Mouse (Mus musculus) liver, embryonic 13.5 days (tissue): Measurements from ENCODE around the gene Madd. TPM values are rescaled to one million over a fixed set of nuclear protein-coding genes. Genes with fewer than 3 reads are reported as not detected.
A peak's percentile ranks its signal among the peaks of the same experiment; 100 is the strongest.
"Not testable (repeated sequence)": the region's sequence is repeated elsewhere in the genome, so short reads cannot be mapped to it uniquely, and the experiment has no call there.

Source experiments
- ATAC-seq: fragments of 200-750 bp; cut with Nextera tagmentation; 2 replicates; pipeline ENCODE4 v1.8.0; 2017; ENCODE audit warnings: low read depth, mild to moderate bottlenecking, moderate number of reproducible peaks, moderate library complexity
- DNase-seq: peaks from one replicate; pipeline ENCODE4 v3.0.0; 2022
- H3K27ac ChIP-seq: fragments of 300-500 bp; sonication (generic); 2 replicates; pipeline ENCODE4 v1.5.1; 2015; ENCODE audit warnings: moderate library complexity, mild to moderate bottlenecking, inconsistent platforms
- H3K27me3 ChIP-seq: fragments of 300-500 bp; sonication (generic); 2 replicates; pipeline ENCODE4 v1.6.1; 2015; ENCODE audit warnings: mild to moderate bottlenecking, inconsistent platforms
- H3K36me3 ChIP-seq: fragments of 300-500 bp; sonication (generic); 2 replicates; pipeline ENCODE4 v1.6.1; 2015; ENCODE audit warnings: mild to moderate bottlenecking, inconsistent platforms
- H3K4me1 ChIP-seq: fragments of 300-500 bp; sonication (generic); replicated peaks from 2 replicates; pipeline ENCODE4 v1.6.1; 2015; ENCODE audit warnings: inconsistent platforms
- H3K4me2 ChIP-seq: fragments of 300-500 bp; sonication (generic); 2 replicates; pipeline ENCODE4 v1.6.1; 2015; ENCODE audit warnings: inconsistent platforms, mild to moderate bottlenecking, moderate library complexity
- H3K4me3 ChIP-seq: fragments of 300-500 bp; sonication (generic); replicated peaks from 2 replicates; pipeline ENCODE4 v1.5.1; 2015; ENCODE audit warnings: mild to moderate bottlenecking, inconsistent platforms
- H3K9ac ChIP-seq: fragments of 300-500 bp; sonication (generic); 2 replicates; pipeline ENCODE4 v1.6.1; 2015; ENCODE audit warnings: mild to moderate bottlenecking, inconsistent platforms
- H3K9me3 ChIP-seq: fragments of 300-500 bp; sonication (generic); replicated peaks from 2 replicates; pipeline ENCODE4 v1.6.1; 2016; ENCODE audit warnings: inconsistent platforms
- WGBS: fragments of 180-500 bp; shearing (Covaris S2); methylation state at CpG from one replicate; pipeline ENCODE4 v1.1.7; 2015; ENCODE audit not compliant: insufficient replicate concordance; 5-methylcytosine and 5-hydroxymethylcytosine counted together
- polyA plus RNA-seq: library from polyadenylated mRNA; unstranded; fragments of >200 nt; fragmentation: Nextera tagmentation; extraction: Ambion mirVana; gene quantifications from 2 replicates; pipeline ENCODE4 v1.2.1, GENCODE M21; 2015

Gene Madd
- polyA plus RNA-seq, 1 experiment from 2014 or later = 7.4 TPM

GRCm38 (mm10) chr2:91113334-91113733, 70.3 kb downstream of the Madd start:
- Histone ChIP-seq H3K4me3 (no peak overlapping the region), H3K4me2 (peak overlapping the region; percentile 29; the same call in 1 of the 2 replicates), H3K27ac (peak overlapping the region; percentile 6; the same call in 1 of the 2 replicates), H3K36me3 (no peaks in the 10 kb centered on the region), H3K27me3 (no peaks in the 10 kb centered on the region), H3K9ac (0 out of 2 replicates have a peak overlapping the region, but pooled peaks have one; percentile 41), H3K4me1 (peaks cover 51% of the 10 kb centered on the region), H3K9me3 (no peaks in the 10 kb centered on the region)
- 62% methylated on average over 10 of the region's 10 CpGs for WGBS
- ATAC-seq = no peak
- DNase-seq = no peak

- ATAC-seq = no peak
- DNase-seq = no peak
- Histone ChIP-seq H3K4me2 (no peak overlapping the region), H3K4me1 (peaks cover 59% of the 10 kb centered on the region), H3K36me3 (no peaks in the 10 kb centered on the region), H3K27me3 (no peaks in the 10 kb centered on the region), H3K27ac (peak overlapping the region; percentile 11; the same call in 1 of the 2 replicates), H3K4me3 (no peak overlapping the region), H3K9me3 (no peaks in the 10 kb centered on the region), H3K9ac (no peak overlapping the region)
- WGBS = 42% methylated on average over 4 of the region's 4 CpGs
Measured at GRCm38 (mm10) chr2:91112491-91112890, 71.1 kb downstream of the Madd start.

- not testable (repeated sequence) for H3K4me2 ChIP-seq, DNase-seq, H3K4me3 ChIP-seq, H3K9ac ChIP-seq, H3K9me3 ChIP-seq, H3K27ac ChIP-seq, ATAC-seq, H3K36me3 ChIP-seq, H3K27me3 ChIP-seq
- 91% methylated on average over 3 of the region's 3 CpGs for WGBS
- H3K4me1 ChIP-seq = peaks cover 66% of the 10 kb centered on the region
Measured at GRCm38 (mm10) chr2:91111832-91112231, 71.8 kb downstream of the Madd start.

- Histone ChIP-seq H3K4me3 (no peak overlapping the region), H3K9ac (no peak overlapping the region), H3K9me3 (no peaks in the 10 kb centered on the region), H3K27ac (no peak overlapping the region), H3K36me3 (no peaks in the 10 kb centered on the region), H3K27me3 (no peaks in the 10 kb centered on the region), H3K4me2 (no peak overlapping the region), H3K4me1 (peaks cover 77% of the 10 kb centered on the region)
- no peak for DNase-seq
- 78% methylated on average over 6 of the region's 6 CpGs for WGBS
- ATAC-seq = no peak
Measured at GRCm38 (mm10) chr2:91110429-91110828, 73.2 kb downstream of the Madd start.

- no peak for DNase-seq
- 79% methylated on average over 5 of the region's 5 CpGs for WGBS
Measured at GRCm38 (mm10) chr2:91109807-91110385, 73.7 kb downstream of the Madd start.

GRCm38 (mm10) chr2:91109241-91109640, 74.4 kb downstream of the Madd start:
- Histone ChIP-seq H3K9ac (no peak overlapping the region), H3K4me1 (peaks cover 74% of the 10 kb centered on the region), H3K4me3 (no peak overlapping the region), H3K4me2 (no peak overlapping the region), H3K9me3 (no peaks in the 10 kb centered on the region), H3K27ac (no peak overlapping the region), H3K27me3 (no peaks in the 10 kb centered on the region), H3K36me3 (no peaks in the 10 kb centered on the region)
- ATAC-seq (no peak), DNase-seq (no peak)
- WGBS = 79% methylated on average over 5 of the region's 5 CpGs

More at GRCm38 (mm10) chr2:91109807-91110385, 73.7 kb downstream of the Madd start:
- no peak overlapping the region for H3K4me3 ChIP-seq
- no peaks in the 10 kb centered on the region for H3K27me3 ChIP-seq
- no peak overlapping the region for H3K4me2 ChIP-seq
- H3K9ac ChIP-seq = no peak overlapping the region
- H3K36me3 ChIP-seq = no peaks in the 10 kb centered on the region
- peaks cover 77% of the 10 kb centered on the region for H3K4me1 ChIP-seq
- no peak overlapping the region for H3K27ac ChIP-seq
- no peaks in the 10 kb centered on the region for H3K9me3 ChIP-seq
- no peak for ATAC-seq

GRCm38 (mm10) chr2:91108156-91108555, 75.5 kb downstream of the Madd start:
- Histone ChIP-seq H3K27ac (peak overlapping the region; percentile 40; the same call in 1 of the 2 replicates), H3K36me3 (no peaks in the 10 kb centered on the region), H3K4me1 (peaks cover 63% of the 10 kb centered on the region), H3K4me3 (no peak overlapping the region), H3K27me3 (no peaks in the 10 kb centered on the region), H3K9me3 (no peaks in the 10 kb centered on the region), H3K9ac (no peak overlapping the region), H3K4me2 (peak overlapping the region; percentile 16; the same call in 1 of the 2 replicates)
- ATAC-seq (peak; percentile 73), DNase-seq (peak; percentile 31)
- 48% methylated on average over 3 of the region's 3 CpGs for WGBS

GRCm38 (mm10) chr2:91101124-91101740, 82.4 kb downstream of the Madd start:
- Histone ChIP-seq H3K36me3 (no peaks in the 10 kb centered on the region), H3K4me3 (no peak overlapping the region), H3K9me3 (no peaks in the 10 kb centered on the region), H3K9ac (0 out of 2 replicates have a peak overlapping the region, but pooled peaks have one; percentile 16), H3K4me2 (no peak overlapping the region), H3K27me3 (no peaks in the 10 kb centered on the region), H3K27ac (no peak overlapping the region; the same call in 1 of the 2 replicates), H3K4me1 (peaks cover 58% of the 10 kb centered on the region)
- 7% methylated on average over 7 of the region's 7 CpGs for WGBS
- ATAC-seq (peak; percentile 59), DNase-seq (peak; percentile 79)

GRCm38 (mm10) chr2:91098156-91098555, 85.5 kb downstream of the Madd start:
- Histone ChIP-seq H3K27me3 (no peaks in the 10 kb centered on the region), H3K9ac (0 out of 2 replicates have a peak overlapping the region, but pooled peaks have one; percentile 50), H3K4me2 (peak overlapping the region; percentile 45), H3K9me3 (no peaks in the 10 kb centered on the region), H3K4me3 (peak overlapping the region; percentile 41), H3K27ac (0 out of 2 replicates have a peak overlapping the region, but pooled peaks have one; percentile 6), H3K36me3 (no peaks in the 10 kb centered on the region), H3K4me1 (peaks cover 48% of the 10 kb centered on the region)
- DNase-seq (no peak), ATAC-seq (no peak)
- 37% methylated on average over 2 of the region's 2 CpGs for WGBS

GRCm38 (mm10) chr2:91097015-91097414, 86.6 kb downstream of the Madd start:
- H3K4me3 ChIP-seq = peak overlapping the region; percentile 41
- 25% methylated on average over 10 of the region's 10 CpGs for WGBS
- H3K27ac ChIP-seq = peak overlapping the region; percentile 58
- no peaks in the 10 kb centered on the region for H3K36me3 ChIP-seq
- H3K4me1 ChIP-seq = peaks cover 47% of the 10 kb centered on the region
- no peaks in the 10 kb centered on the region for H3K27me3 ChIP-seq
- no peaks in the 10 kb centered on the region for H3K9me3 ChIP-seq
- DNase-seq = no peak
- ATAC-seq = 0 out of 2 replicates have a peak, but pooled peaks have one; percentile 5
- peak overlapping the region; percentile 50 for H3K9ac ChIP-seq
- peak overlapping the region; percentile 45 for H3K4me2 ChIP-seq

GRCm38 (mm10) chr2:91096524-91096923, 87.1 kb downstream of the Madd start:
- H3K4me2 ChIP-seq = peak overlapping the region; percentile 45
- H3K36me3 ChIP-seq = no peaks in the 10 kb centered on the region
- H3K4me1 ChIP-seq = peaks cover 42% of the 10 kb centered on the region
- no peaks in the 10 kb centered on the region for H3K9me3 ChIP-seq
- H3K27ac ChIP-seq = peak overlapping the region; percentile 58
- DNase-seq (peak; percentile 62), ATAC-seq (peak; percentile 69)
- 22% methylated on average over 14 of the region's 14 CpGs for WGBS
- no peaks in the 10 kb centered on the region for H3K27me3 ChIP-seq
- H3K4me3 ChIP-seq = peak overlapping the region; percentile 41
- H3K9ac ChIP-seq = peak overlapping the region; percentile 50
